Mouse (Mus musculus) forebrain, embryonic 13.5 days (tissue): ENCODE measurements at regions not wholly inside any gene's neighbourhood (a gene's known extent, or its start where the extent isn't known, plus 50 kb on each side); places are given as distances from the start of the nearest gene placed in this dataset.
"Not testable (repeated sequence)": the region's sequence is repeated elsewhere in the genome, so short reads cannot be mapped to it uniquely, and the experiment has no call there.

ENCODE experiments used
- ATAC-seq: fragments of 200-750 bp; cut with Nextera tagmentation; 2 replicates; pipeline ENCODE4 v1.8.0; 2017
- H3K27ac ChIP-seq: fragments of 300-500 bp; sonication (generic); 2 replicates; pipeline ENCODE4 v1.5.1; 2015; ENCODE audit warnings: inconsistent platforms, mild to moderate bottlenecking, moderate library complexity
- H3K27me3 ChIP-seq: fragments of 300-500 bp; sonication (generic); 2 replicates; pipeline ENCODE4 v1.6.1; 2015; ENCODE audit warnings: mild to moderate bottlenecking, inconsistent platforms
- H3K36me3 ChIP-seq: fragments of 300-500 bp; sonication (generic); 2 replicates; pipeline ENCODE4 v1.6.1; 2015; ENCODE audit warnings: mild to moderate bottlenecking, inconsistent platforms; ENCODE audit not compliant: poor library complexity, severe bottlenecking
- H3K4me1 ChIP-seq: fragments of 300-500 bp; sonication (generic); 2 replicates; pipeline ENCODE4 v1.6.1; 2015; ENCODE audit warnings: inconsistent platforms
- H3K4me2 ChIP-seq: fragments of 300-500 bp; sonication (generic); 2 replicates; pipeline ENCODE4 v1.6.1; 2015; ENCODE audit warnings: inconsistent platforms, mild to moderate bottlenecking, moderate library complexity
- H3K4me3 ChIP-seq: fragments of 300-500 bp; sonication (generic); 2 replicates; pipeline ENCODE4 v1.5.1; 2015; ENCODE audit warnings: mild to moderate bottlenecking, inconsistent platforms
- H3K9ac ChIP-seq: fragments of 300-500 bp; sonication (generic); 2 replicates; pipeline ENCODE4 v1.6.1; 2015; ENCODE audit warnings: mild to moderate bottlenecking, inconsistent platforms
- H3K9me3 ChIP-seq: fragments of 300-500 bp; sonication (generic); replicated peaks from 2 replicates; pipeline ENCODE4 v1.6.1; 2016; ENCODE audit warnings: inconsistent platforms
- WGBS: fragments of 180-500 bp; shearing (Covaris S2); methylation state at CpG from one replicate; pipeline ENCODE4 v1.1.7; 2015; 5-methylcytosine and 5-hydroxymethylcytosine counted together

DNA sequence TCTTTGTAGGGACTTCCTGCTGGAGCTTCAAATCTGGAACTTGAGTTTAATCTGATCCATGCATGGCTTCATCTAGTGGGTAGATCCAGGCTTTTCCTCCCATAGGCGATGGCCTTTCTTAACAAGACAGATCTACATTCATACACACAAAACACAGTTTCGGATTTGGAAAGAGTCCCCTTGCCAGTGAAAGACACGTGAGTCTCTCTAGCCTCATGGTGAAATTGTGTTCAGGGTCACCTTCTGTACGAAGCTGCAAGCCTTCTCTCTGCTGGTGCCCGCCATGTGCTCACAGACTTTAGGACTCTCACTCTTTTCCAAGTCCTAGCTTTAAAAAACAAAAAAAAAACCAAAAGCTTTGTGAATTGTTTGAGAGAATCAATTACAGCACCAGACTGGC lies 51.4 kb upstream of the Dlx2 start:
- H3K27me3 ChIP-seq: peaks cover 6% of the 10 kb centered on the region; the same call in 1 of the 2 replicates
- H3K9me3 ChIP-seq: no peaks in the 10 kb centered on the region
- 0 out of 2 replicates have a peak, but pooled peaks cover 15% of the 10 kb centered on the region for H3K4me1 ChIP-seq
- 82% methylated on average over 5 of the region's 5 CpGs for WGBS
- no peak overlapping the region for H3K27ac ChIP-seq
- no peak for ATAC-seq
- H3K4me3 ChIP-seq: no peak overlapping the region
- no peak overlapping the region for H3K9ac ChIP-seq
- no peaks in the 10 kb centered on the region for H3K36me3 ChIP-seq
- H3K4me2 ChIP-seq: no peak overlapping the region

- Histone ChIP-seq H3K9me3 (no peaks in the 10 kb centered on the region), H3K4me3 (no peak overlapping the region), H3K4me1 (0 out of 2 replicates have a peak, but pooled peaks cover 15% of the 10 kb centered on the region), H3K36me3 (no peaks in the 10 kb centered on the region), H3K9ac (no peak overlapping the region), H3K27ac (no peak overlapping the region), H3K4me2 (no peak overlapping the region), H3K27me3 (peaks cover 6% of the 10 kb centered on the region; the same call in 1 of the 2 replicates)
- WGBS: 66% methylated on average over 10 of the region's 10 CpGs
- no peak; the same call in 1 of the 2 replicates for ATAC-seq
Measured at GRCm38 (mm10) chr2:71598368-71598767, 51.8 kb upstream of the Dlx2 start.

- no peak overlapping the region for H3K4me2 ChIP-seq
- no peak overlapping the region for H3K4me3 ChIP-seq
- H3K9me3 ChIP-seq: no peaks in the 10 kb centered on the region
- 0 out of 2 replicates have a peak, but pooled peaks cover 15% of the 10 kb centered on the region for H3K4me1 ChIP-seq
- 9% methylated on average over 5 of the region's 5 CpGs for WGBS
- H3K9ac ChIP-seq: no peak overlapping the region
- no peaks in the 10 kb centered on the region for H3K36me3 ChIP-seq
- peak; percentile 92 for ATAC-seq
- H3K27me3 ChIP-seq: peaks cover 6% of the 10 kb centered on the region; the same call in 1 of the 2 replicates
- no peak overlapping the region for H3K27ac ChIP-seq
Measured at GRCm38 (mm10) chr2:71598778-71599177, 52.2 kb upstream of the Dlx2 start.

- no peak for ATAC-seq
- WGBS: 69% methylated on average over 7 of the region's 7 CpGs
Measured at GRCm38 (mm10) chr2:71600213-71600612, 53.7 kb upstream of the Dlx2 start.

DNA sequence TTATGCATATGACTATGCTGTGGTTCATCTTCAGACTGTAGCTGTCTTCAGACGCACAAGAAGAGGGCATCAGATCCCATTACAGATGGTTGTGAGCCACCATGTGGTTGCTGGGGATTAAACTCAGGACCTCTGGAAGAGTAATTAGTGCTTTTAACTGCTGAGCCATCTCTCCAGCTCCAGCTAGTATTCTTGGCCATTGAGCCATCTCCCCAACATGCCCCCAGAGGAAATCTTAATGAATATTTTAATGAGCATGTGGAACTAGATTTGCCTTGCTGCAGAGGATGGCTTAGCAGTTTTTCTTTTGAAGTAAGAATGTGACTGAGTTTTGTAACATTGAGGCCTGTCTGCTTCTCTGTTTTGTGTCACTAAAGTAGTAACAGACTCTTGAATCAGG lies 54.4 kb upstream of the Dlx2 start:
- no peak overlapping the region for H3K9ac ChIP-seq
- H3K4me3 ChIP-seq: no peak overlapping the region
- no peak for ATAC-seq
- H3K27ac ChIP-seq: no peak overlapping the region; the same call in none of the 2 replicates
- peaks cover 6% of the 10 kb centered on the region; the same call in 1 of the 2 replicates for H3K27me3 ChIP-seq
- H3K36me3 ChIP-seq: no peaks in the 10 kb centered on the region
- 0 out of 2 replicates have a peak, but pooled peaks cover 15% of the 10 kb centered on the region for H3K4me1 ChIP-seq
- no peaks in the 10 kb centered on the region; the same call in 1 of the 2 replicates for H3K9me3 ChIP-seq
- H3K4me2 ChIP-seq: no peak overlapping the region
- 38% methylated on average over 1 of the region's 1 CpGs for WGBS

More at GRCm38 (mm10) chr2:71600213-71600612, 53.7 kb upstream of the Dlx2 start:
- H3K27ac ChIP-seq: no peak overlapping the region
- no peaks in the 10 kb centered on the region; the same call in 1 of the 2 replicates for H3K9me3 ChIP-seq
- H3K4me3 ChIP-seq: no peak overlapping the region
- H3K4me1 ChIP-seq: 0 out of 2 replicates have a peak, but pooled peaks cover 15% of the 10 kb centered on the region
- no peaks in the 10 kb centered on the region for H3K36me3 ChIP-seq
- H3K27me3 ChIP-seq: peaks cover 6% of the 10 kb centered on the region; the same call in 1 of the 2 replicates
- H3K9ac ChIP-seq: no peak overlapping the region
- no peak overlapping the region for H3K4me2 ChIP-seq

- not testable (repeated sequence) for H3K9me3 ChIP-seq, H3K36me3 ChIP-seq, H3K9ac ChIP-seq, H3K27ac ChIP-seq, H3K4me2 ChIP-seq, H3K27me3 ChIP-seq, ATAC-seq, H3K4me3 ChIP-seq
- H3K4me1 ChIP-seq: peaks cover 28% of the 10 kb centered on the region; the same call in 1 of the 2 replicates
- 98% methylated on average over 8 of the region's 8 CpGs for WGBS
Measured at GRCm38 (mm10) chr2:71603796-71604195, 57.2 kb upstream of the Dlx2 start.

DNA sequence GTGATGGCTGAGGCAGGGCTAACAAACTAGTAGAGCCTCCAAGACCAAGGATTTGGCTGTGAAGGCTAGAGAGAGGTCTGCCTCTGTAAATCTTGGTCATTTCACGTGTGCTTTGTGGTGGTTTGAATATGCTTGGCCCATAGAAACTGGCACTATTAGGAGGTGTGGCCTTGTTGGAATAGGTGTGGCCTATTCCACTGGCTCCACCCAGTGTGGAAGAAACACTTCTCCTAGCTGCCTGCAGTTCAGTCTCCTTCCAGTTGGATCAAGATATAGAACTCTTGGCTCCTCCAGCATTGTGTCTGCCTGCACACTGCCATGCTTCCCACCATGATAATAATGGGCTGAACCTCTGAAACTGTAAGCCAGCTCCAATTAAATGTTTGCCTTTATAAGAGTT lies 59.1 kb upstream of the Dlx2 start:
- no peak overlapping the region for H3K9ac ChIP-seq
- H3K27me3 ChIP-seq: no peaks in the 10 kb centered on the region
- no peaks in the 10 kb centered on the region; the same call in 1 of the 2 replicates for H3K9me3 ChIP-seq
- H3K36me3 ChIP-seq: no peaks in the 10 kb centered on the region
- ATAC-seq: no peak
- H3K27ac ChIP-seq: no peak overlapping the region
- H3K4me3 ChIP-seq: no peak overlapping the region
- peaks cover 39% of the 10 kb centered on the region for H3K4me1 ChIP-seq
- WGBS: 96% methylated on average over 1 of the region's 1 CpGs
- H3K4me2 ChIP-seq: no peak overlapping the region

GRCm38 (mm10) chr2:71607087-71607502 lies 60.5 kb upstream of the Dlx2 start:
- no peaks in the 10 kb centered on the region for H3K27me3 ChIP-seq
- peaks cover 39% of the 10 kb centered on the region for H3K4me1 ChIP-seq
- no peaks in the 10 kb centered on the region; the same call in 1 of the 2 replicates for H3K9me3 ChIP-seq
- no peak overlapping the region for H3K9ac ChIP-seq
- 91% methylated on average over 3 of the region's 3 CpGs for WGBS
- no peak overlapping the region for H3K27ac ChIP-seq
- no peak for ATAC-seq
- H3K4me3 ChIP-seq: no peak overlapping the region
- no peaks in the 10 kb centered on the region for H3K36me3 ChIP-seq
- no peak overlapping the region for H3K4me2 ChIP-seq

- peak overlapping the region; percentile 66 for H3K27ac ChIP-seq
- H3K36me3 ChIP-seq: no peaks in the 10 kb centered on the region
- no peaks in the 10 kb centered on the region for H3K9me3 ChIP-seq
- peaks cover 45% of the 10 kb centered on the region for H3K4me1 ChIP-seq
- H3K27me3 ChIP-seq: no peaks in the 10 kb centered on the region
- ATAC-seq: no peak
- H3K4me2 ChIP-seq: peak overlapping the region; percentile 40
- 25% methylated on average over 2 of the region's 2 CpGs for WGBS
- H3K4me3 ChIP-seq: no peak overlapping the region; the same call in 1 of the 2 replicates
- peak overlapping the region; percentile 1; the same call in 1 of the 2 replicates for H3K9ac ChIP-seq
Measured at GRCm38 (mm10) chr2:71613216-71613615, 66.7 kb upstream of the Dlx2 start.

- Histone ChIP-seq H3K27me3 (no peaks in the 10 kb centered on the region), H3K4me1 (peaks cover 20% of the 10 kb centered on the region), H3K4me2 (no peak overlapping the region), H3K9me3 (no peaks in the 10 kb centered on the region), H3K9ac (no peak overlapping the region), H3K36me3 (no peaks in the 10 kb centered on the region), H3K4me3 (no peak overlapping the region), H3K27ac (no peak overlapping the region)
- no peak for ATAC-seq
- 80% methylated on average over 5 of the region's 5 CpGs for WGBS
Measured at GRCm38 (mm10) chr2:71616526-71616925, 70.0 kb upstream of the Dlx2 start.

DNA sequence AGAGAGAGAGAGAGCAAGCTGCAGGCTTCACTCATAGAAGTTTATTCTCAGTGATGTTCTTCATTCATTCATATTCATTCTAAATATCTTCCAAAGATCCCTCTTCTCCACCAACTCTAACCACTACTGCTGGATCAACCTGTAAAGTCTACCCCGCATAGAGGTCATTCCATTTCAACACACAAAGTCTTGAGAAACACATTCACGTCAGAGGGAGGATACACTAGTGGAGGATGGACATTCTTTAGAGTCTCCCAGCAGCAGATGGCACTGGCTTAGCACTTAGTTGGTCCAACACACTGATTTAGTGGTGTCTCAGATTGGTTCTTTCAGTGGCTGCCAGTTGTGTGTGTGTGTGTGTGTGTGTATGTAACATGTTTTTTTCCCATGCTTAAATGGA lies 74.9 kb upstream of the Dlx2 start:
- H3K4me2 ChIP-seq: no peak overlapping the region
- no peak overlapping the region for H3K27ac ChIP-seq
- whole genome bisulfite sequencing: 100% methylated on average over 2 of the region's 2 CpGs
- H3K4me1 ChIP-seq: peaks cover 22% of the 10 kb centered on the region
- no peak for ATAC-seq
- no peak overlapping the region for H3K4me3 ChIP-seq
- no peaks in the 10 kb centered on the region for H3K9me3 ChIP-seq
- H3K36me3 ChIP-seq: no peaks in the 10 kb centered on the region
- H3K27me3 ChIP-seq: no peaks in the 10 kb centered on the region
- H3K9ac ChIP-seq: no peak overlapping the region

DNA sequence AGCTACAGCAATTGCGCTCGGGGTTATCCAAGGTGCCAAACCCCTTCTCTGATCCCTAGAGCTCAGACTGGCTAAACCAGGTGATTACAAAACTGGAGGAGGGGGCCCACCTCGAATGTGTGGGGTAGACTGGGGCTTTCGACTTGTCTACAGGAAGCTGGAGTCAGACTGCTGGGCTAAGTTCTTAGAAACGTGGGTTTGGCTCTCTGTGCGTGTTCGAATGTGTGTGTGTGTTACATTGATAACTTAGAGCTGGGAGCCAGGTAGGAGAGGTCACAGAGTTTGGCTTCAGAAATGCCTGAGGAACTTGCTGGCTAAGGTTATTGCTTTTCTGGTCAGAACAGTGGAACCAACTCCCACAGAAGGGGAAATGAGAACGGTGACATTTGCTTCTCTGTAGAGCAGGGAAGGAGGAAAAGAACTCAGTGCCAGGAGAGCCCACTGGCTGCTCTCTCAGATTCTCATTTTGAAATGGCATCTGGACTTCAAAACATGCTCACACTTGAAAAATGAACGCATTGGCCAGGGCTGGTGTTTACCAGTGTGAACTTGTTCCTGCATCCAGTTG lies 76.1 kb upstream of the Dlx2 start:
- no peaks in the 10 kb centered on the region for H3K9me3 ChIP-seq
- no peak overlapping the region for H3K4me2 ChIP-seq
- peaks cover 33% of the 10 kb centered on the region for H3K4me1 ChIP-seq
- H3K9ac ChIP-seq: no peak overlapping the region
- ATAC-seq: no peak
- H3K36me3 ChIP-seq: no peaks in the 10 kb centered on the region
- H3K27ac ChIP-seq: no peak overlapping the region
- H3K4me3 ChIP-seq: no peak overlapping the region
- WGBS: 80% methylated on average over 9 of the region's 9 CpGs
- no peaks in the 10 kb centered on the region for H3K27me3 ChIP-seq

GRCm38 (mm10) chr2:71623134-71623533 lies 76.6 kb upstream of the Dlx2 start:
- no peaks in the 10 kb centered on the region for H3K9me3 ChIP-seq
- H3K4me2 ChIP-seq: no peak overlapping the region
- H3K36me3 ChIP-seq: no peaks in the 10 kb centered on the region
- no peak for ATAC-seq
- H3K4me1 ChIP-seq: peaks cover 36% of the 10 kb centered on the region
- 80% methylated on average over 2 of the region's 2 CpGs for WGBS
- no peak overlapping the region for H3K9ac ChIP-seq
- no peak overlapping the region for H3K27ac ChIP-seq
- H3K4me3 ChIP-seq: no peak overlapping the region
- no peaks in the 10 kb centered on the region for H3K27me3 ChIP-seq
